Mouse (Mus musculus) gastrocnemius, postnatal 10 days (tissue): ENCODE data around the gene Antxrl. TPM values are rescaled to one million over a fixed set of nuclear protein-coding genes. Genes with fewer than 3 reads are reported as not detected.
A peak's percentile ranks its signal among the peaks of the same experiment; 100 is the strongest.

Source experiments
- DNase-seq: peaks from one replicate; pipeline ENCODE4 v3.0.0; 2021; ENCODE audit warnings: mixed read lengths
- total RNA-seq, 2 experiments: library from RNA; stranded (reverse); gene quantifications; 2 replicates each; pipeline ENCODE4 v1.2.3; 2021

Gene Antxrl
- total RNA-seq, 2 experiments from 2014 or later = not detected

DNA sequence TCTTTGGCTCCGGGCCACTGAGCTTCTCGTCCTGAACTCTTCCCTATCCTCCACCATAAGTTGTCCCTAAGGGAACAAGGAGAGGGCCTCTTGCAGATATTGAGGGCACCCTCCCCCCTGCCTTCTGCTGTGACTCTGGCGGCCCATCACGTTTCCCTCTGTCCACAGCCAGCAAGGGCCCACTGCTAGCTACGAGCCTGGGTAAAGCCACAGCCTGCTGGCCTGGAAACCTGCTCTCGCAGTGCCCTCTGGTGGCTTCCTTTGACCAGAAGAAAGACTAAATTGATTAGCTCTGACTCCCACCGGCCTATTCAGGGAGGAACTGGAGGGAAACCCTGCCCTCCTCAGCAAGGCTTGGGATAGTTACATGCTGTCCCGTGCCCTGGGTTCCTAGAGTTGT lies 52.4 kb downstream of the Antxrl start:
- DNase-seq = peak; percentile 70

GRCm38 (mm10) chr14:34106389-34107062 lies 54.0 kb downstream of the Antxrl start:
- DNase-seq = peak; percentile 63

DNA sequence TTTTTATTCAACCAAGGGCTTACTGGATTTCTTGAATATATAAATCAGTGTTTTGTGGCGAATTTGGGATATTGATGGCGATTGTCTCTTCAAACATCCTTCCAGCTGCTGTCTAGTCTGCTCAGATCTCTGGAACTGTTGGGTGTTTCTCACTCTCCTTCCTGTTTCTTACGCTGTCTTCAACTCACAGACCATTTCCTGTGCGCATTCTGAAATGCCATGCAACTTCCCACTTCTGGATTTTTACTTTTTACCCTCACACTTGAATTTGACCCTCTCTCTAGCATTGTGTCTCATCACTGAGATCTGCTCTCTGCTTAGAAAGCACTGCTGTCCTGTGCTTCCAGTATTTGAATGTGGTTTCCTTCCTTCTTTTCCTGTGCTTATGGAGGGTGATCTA lies 55.1 kb downstream of the Antxrl start:
- DNase-seq = no peak

DNA sequence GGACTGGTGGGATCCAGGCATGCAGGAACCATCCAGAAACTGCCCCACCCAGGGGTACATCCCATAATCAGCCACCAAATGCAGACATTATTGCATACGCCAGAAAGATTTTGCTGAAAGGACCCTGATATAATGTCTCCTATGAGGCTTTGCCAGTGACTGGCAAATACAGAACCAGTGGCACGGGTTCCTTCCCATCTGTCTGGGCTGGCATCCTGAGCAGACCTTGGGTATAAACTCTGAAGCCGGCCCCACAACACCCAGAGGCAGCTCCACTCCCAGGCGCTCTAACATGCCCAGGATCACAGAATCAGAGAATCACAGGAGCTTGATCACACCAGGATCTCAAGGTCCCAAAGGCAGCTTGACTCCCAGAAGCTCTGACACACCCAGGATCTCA lies 61.8 kb downstream of the Antxrl start:
- DNase-seq = no peak

DNA sequence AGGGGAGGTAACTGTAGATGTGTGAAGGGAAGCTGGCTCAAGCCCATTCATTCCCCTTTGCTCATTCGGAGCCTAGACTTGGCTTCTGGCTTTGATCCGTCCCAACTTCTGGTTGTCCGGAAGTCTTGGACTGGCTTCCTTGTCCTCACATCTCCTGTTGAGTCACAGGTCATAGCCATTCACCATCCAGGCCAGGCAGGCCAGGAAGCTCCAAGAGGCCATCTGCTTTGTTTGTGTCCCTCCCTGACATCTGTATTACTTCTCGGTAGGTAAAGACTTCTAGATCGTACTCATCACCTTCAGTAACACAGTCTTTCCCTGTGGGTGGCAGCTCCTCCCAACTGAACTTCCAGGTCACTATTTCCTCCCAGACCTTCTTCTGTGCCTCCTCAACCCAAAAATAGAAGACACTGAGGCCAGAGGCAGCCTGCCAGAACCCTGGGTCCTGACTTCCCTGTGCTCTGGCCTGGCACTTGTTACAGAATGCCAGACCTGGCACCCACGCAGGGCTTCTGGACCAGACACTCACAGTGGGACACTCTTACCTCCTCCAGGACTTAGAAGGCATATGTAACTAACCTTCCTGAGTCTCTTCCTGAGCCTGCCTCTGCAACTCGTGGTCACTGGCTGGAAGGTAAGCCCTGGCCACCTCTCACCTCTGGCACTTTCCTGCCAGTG lies 66.7 kb downstream of the Antxrl start:
- no peak for DNase-seq

DNA sequence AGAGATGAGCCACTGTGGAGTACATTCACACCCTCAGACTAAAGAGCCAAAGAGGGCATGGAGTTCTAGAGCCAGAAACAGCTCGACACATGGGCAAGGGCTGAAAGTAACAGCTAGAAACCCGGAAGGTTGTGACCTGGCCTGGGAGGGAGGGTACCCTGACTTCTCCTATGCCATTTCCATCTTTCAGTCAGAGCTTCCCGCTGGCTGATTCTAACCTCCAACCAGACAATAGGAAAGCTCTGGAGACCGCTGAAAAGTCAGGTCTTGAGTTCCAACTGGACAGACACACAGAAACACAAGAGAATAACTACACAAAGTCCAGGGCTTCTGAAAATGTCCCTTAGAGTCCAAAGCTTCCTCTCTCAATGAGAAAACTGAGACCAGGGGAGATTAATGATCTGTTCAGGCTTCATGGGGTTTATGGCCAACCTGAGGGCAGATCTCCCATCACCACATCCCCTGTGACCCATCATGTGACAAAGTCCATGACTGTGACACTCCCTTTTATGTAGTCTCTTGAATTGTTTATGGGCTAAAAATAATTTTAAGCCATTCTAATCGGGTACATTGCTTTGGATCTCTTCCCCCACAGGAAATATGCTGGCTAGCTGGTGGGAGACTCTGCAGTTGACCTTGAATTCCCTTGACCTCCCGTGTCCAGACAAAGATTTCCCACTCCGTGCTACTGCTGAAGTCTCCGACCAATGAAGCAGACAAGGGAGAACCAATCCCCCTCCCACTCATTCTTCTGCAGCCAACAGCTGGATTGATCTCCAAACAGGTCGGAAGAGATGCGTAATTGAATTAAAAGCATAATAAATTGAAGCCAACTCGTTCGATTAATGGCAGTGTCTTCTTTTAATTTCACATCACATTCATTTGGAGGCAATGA lies 67.8 kb downstream of the Antxrl start:
- no peak for DNase-seq

DNA sequence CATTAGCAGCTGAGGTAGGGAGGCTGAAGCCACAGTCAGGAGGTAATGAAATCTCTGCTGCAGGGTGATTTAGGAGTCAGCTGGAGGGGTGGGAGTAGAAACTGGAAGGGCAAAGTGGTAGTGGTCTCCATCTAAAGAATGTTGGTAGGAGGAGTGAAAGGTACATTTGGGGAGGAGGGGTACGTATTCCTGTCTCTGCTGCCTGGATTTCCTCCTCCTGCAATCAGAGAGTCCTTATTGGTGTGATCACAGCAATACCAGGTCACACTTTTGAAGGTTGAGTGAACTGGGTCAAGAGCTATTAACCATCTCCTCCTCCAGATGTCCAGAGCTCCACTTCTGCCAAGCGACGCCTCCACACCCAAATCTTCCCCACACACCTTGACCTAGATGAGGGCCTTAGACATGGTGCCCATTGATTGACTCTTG lies 68.4 kb downstream of the Antxrl start:
- DNase-seq = no peak

- no peak for DNase-seq
Observed at GRCm38 (mm10) chr14:34121691-34122090, 69.2 kb downstream of the Antxrl start.

Other genes starting within 250 kb of the Antxrl start
- gene Gdf10, start 129.1 kb upstream of the Antxrl start, total RNA-seq = 1 to 10 TPM; 4.1 to 5.0 TPM
- not detected for gene Gdf2, start 111.7 kb upstream of the Antxrl start, total RNA-seq
- not detected for gene Rbp3, start 98.7 kb upstream of the Antxrl start, total RNA-seq
- under 1 TPM in 1 of 2 experiments, not detected in 1; 0.09 TPM for gene Zfp488, start 73.9 kb upstream of the Antxrl start, total RNA-seq
- gene Gm30083, start 37.5 kb upstream of the Antxrl start, total RNA-seq = not detected
- not detected for gene Gm5460, start 35.9 kb upstream of the Antxrl start, total RNA-seq
- gene Anxa8, start 33.3 kb downstream of the Antxrl start, total RNA-seq = 1 to 10 TPM in 1 of 2 experiments, under 1 TPM in 1; 0.28 to 1.3 TPM
- not detected for gene A630023A22Rik, start 50.0 kb downstream of the Antxrl start, total RNA-seq
- under 1 TPM; 0.16 TPM for gene Npy4r, start 99.8 kb downstream of the Antxrl start, total RNA-seq
- under 1 TPM; 0.50 to 0.52 TPM for gene Gprin2, start 148.9 kb downstream of the Antxrl start, total RNA-seq
- gene Syt15, start 166.9 kb downstream of the Antxrl start, total RNA-seq = 1 to 10 TPM in 1 of 2 experiments, under 1 TPM in 1; 0.89 to 1.6 TPM